Mouse (Mus musculus): ENCODE measurements around the gene Ccm2l.

GRCm38 (mm10) chr2:153027501-153027900 lies 38.3 kb upstream of the Ccm2l start:
- TF ChIP-seq EP300 (IDR thresholded peaks at IDR 0.05) (no peak), CTCF (IDR thresholded peaks at IDR 0.05) (no peak)

All from lung, postnatal 0 days (tissue).